In genomic region chr9:31272160-31272559, GRCm38 (mm10) we compare ENCODE assay signal across 22 mouse cellular contexts. TPM values are rescaled to one million over a fixed set of nuclear protein-coding genes. Genes with fewer than 3 reads are reported as not detected.
DNase-seq lines count a peak whose midpoint lies in the region; ATAC-seq and TF ChIP-seq lines count a peak whose summit lies in the region.
"Had no signal": no experiment of that assay in that cellular context is flagged by ENCODE, and none has a peak within 500 bp of the region (broad histone marks: within the 10 kb centered on the region; RNA-seq: fewer than 3 reads in every experiment).

No protein-coding gene starts in this region.

- no peaks in the 10 kb centered on the region for H3K27me3 ChIP-seq in liver, postnatal 0 days (ENCODE audit: insufficient read depth, low read length)
- H3K27me3 ChIP-seq: embryonic facial prominence, embryonic 15.5 days; forebrain, embryonic 12.5 days had no signal

- no peak overlapping the region for H3K4me2 ChIP-seq in liver, postnatal 0 days (ENCODE audit: low read depth, low read length)
- H3K4me2 ChIP-seq: embryonic facial prominence, embryonic 15.5 days; forebrain, embryonic 12.5 days had no signal

- peak; percentile 96 for TF ChIP-seq EP300 in liver, postnatal 0 days (IDR thresholded peaks at IDR 0.05; ENCODE audit: low read depth)

- ATAC-seq in liver, postnatal 0 days: peak; percentile 92
- no peak for ATAC-seq in granulocyte monocyte progenitor cell, adult 5-6 weeks (replicated peaks; ENCODE audit: poor library complexity, severe bottlenecking)
- ATAC-seq: hindbrain, postnatal 0 days; intestine, postnatal 0 days had no signal

- no peaks in the 10 kb centered on the region for H3K36me3 ChIP-seq in liver, postnatal 0 days (replicated peaks; ENCODE audit: insufficient read depth, low read length)
- H3K36me3 ChIP-seq: embryonic facial prominence, embryonic 15.5 days; forebrain, embryonic 12.5 days; hindbrain, embryonic 10.5 days; midbrain, embryonic 10.5 days had no signal

- 41% methylated on average over 4 of the region's 4 CpGs for WGBS in liver, postnatal 0 days (ENCODE audit: insufficient replicate concordance)

- TF ChIP-seq CTCF in liver, postnatal 0 days (IDR thresholded peaks at IDR 0.05; ENCODE audit: low read depth): no peak

- no peak overlapping the region for H3K9ac ChIP-seq in liver, postnatal 0 days (replicated peaks)
- H3K9ac ChIP-seq: embryonic facial prominence, embryonic 15.5 days; forebrain, embryonic 12.5 days had no signal

- peak; percentile 14 for DNase-seq in cerebellum, adult 9-10 months
- DNase-seq in cerebellum, postnatal 10 days: no peak
- DNase-seq in c-Kit-negative CD71-positive TER-119-positive erythroid progenitor cells, embryonic 14.5 days (ENCODE audit: low read depth, low spot score): peak; percentile 60
- DNase-seq in liver: peak; percentile 60
- no peak for DNase-seq in liver, postnatal 0 days
- no peak for DNase-seq in left cerebral cortex, postnatal 36 days (ENCODE audit: low spot score in 2 of 2)
- no peak for DNase-seq in embryo, embryonic 11 days
- DNase-seq: adrenal gland, postnatal 14 days; cerebellum, adult 2 months; heart, adult 2 months; kidney, postnatal 10 days; left cerebral cortex, postnatal 4 days; right cerebral cortex, adult 18-20 months; thymus, adult 2 months had no signal

- intact Hi-C loops in left cerebral cortex, postnatal 36 days (cut with DNase I): no loop called here

- H3K27ac ChIP-seq in liver, postnatal 0 days (ENCODE audit: low read depth): peak overlapping the region; percentile 31; the same call in 1 of the 2 replicates
- H3K27ac ChIP-seq: embryonic facial prominence, embryonic 15.5 days; forebrain, embryonic 12.5 days; heart, adult 2 months; hindbrain, embryonic 10.5 days; hindbrain, postnatal 0 days; layer of hippocampus, adult 2 months; midbrain, embryonic 10.5 days had no signal

- H3K4me3 ChIP-seq in liver, postnatal 0 days (ENCODE audit: low read depth, low read length): no peak overlapping the region
- H3K4me3 ChIP-seq: embryonic facial prominence, embryonic 15.5 days; forebrain, embryonic 12.5 days; heart, adult 2 months; hindbrain, embryonic 10.5 days; layer of hippocampus, adult 2 months; midbrain, embryonic 10.5 days had no signal

- no peaks in the 10 kb centered on the region for H3K9me3 ChIP-seq in liver, postnatal 0 days (ENCODE audit: low read length)
- H3K9me3 ChIP-seq: embryonic facial prominence, embryonic 15.5 days; forebrain, embryonic 12.5 days; hindbrain, embryonic 10.5 days; midbrain, embryonic 10.5 days had no signal

- H3K4me1 ChIP-seq in liver, postnatal 0 days (ENCODE audit: insufficient read depth): peaks cover 19% of the 10 kb centered on the region
- H3K4me1 ChIP-seq: embryonic facial prominence, embryonic 15.5 days; forebrain, embryonic 12.5 days had no signal

RNA-seq across cellular contexts. Expression of gene Prdm10, which starts 8.2 kb away (rescaled TPM):
- 1.3 and 1.5 TPM in 2 replicates for polyA plus RNA-seq in liver, postnatal 0 days (2015; fragmentation: Nextera tagmentation; extraction: Ambion mirVana)
- 10 to 100 TPM; 17.1 to 24.3 TPM for total RNA-seq in left cerebral cortex, postnatal 36 days (2021)
- 12.4 and 14.1 TPM in 2 replicates for total RNA-seq in granulocyte monocyte progenitor cell, adult 5-6 weeks (2014; fragmentation: Nextera tagmentation)
- 6.4 and 7.3 TPM in 2 replicates for total RNA-seq in granulocyte monocyte progenitor cell, adult 5-6 weeks (2017)

Comparison
In these comparisons a context has a peak if more than half of its experiments do, and no peak if none do; other contexts are left out.
1. DNase-seq: peak in cerebellum, adult 9-10 months (single experiment), c-Kit-negative CD71-positive TER-119-positive erythroid progenitor cells, embryonic 14.5 days (single experiment) and liver (single experiment); none in cerebellum, postnatal 10 days (0 of 2), liver, postnatal 0 days (single experiment), left cerebral cortex, postnatal 36 days (0 of 2) and embryo, embryonic 11 days (single experiment).